Mouse (Mus musculus) kidney, embryonic 14.5 days (tissue): ENCODE data around the gene Arl10. TPM values are rescaled to one million over a fixed set of nuclear protein-coding genes. Genes with fewer than 3 reads are reported as not detected.
A peak's percentile ranks its signal among the peaks of the same experiment; 100 is the strongest.

Experiments
- ATAC-seq: fragments of 200-750 bp; cut with Nextera tagmentation; 2 replicates; pipeline ENCODE4 v1.8.0; 2017; ENCODE audit warnings: moderate number of reproducible peaks, mild to moderate bottlenecking, moderate TSS enrichment, moderate library complexity; ENCODE audit not compliant: low FRiP score, low TSS enrichment
- H3K27ac ChIP-seq: fragments of 300-500 bp; sonication (generic); 2 replicates; pipeline ENCODE4 v1.5.1; 2014; ENCODE audit warnings: low read depth, mild to moderate bottlenecking, low read length, moderate library complexity, mixed read lengths
- H3K27me3 ChIP-seq: fragments of 300-500 bp; sonication (generic); 2 replicates; pipeline ENCODE4 v1.6.1; 2014; ENCODE audit warnings: mild to moderate bottlenecking, low read length; ENCODE audit not compliant: control insufficient read depth, insufficient read depth
- H3K36me3 ChIP-seq: fragments of 300-500 bp; sonication (generic); 2 replicates; pipeline ENCODE4 v1.6.1; 2014; ENCODE audit warnings: low read length, mixed read lengths; ENCODE audit not compliant: control insufficient read depth, insufficient read depth
- H3K4me1 ChIP-seq: fragments of 300-500 bp; sonication (generic); 2 replicates; pipeline ENCODE4 v1.6.1; 2014; ENCODE audit warnings: low read length, mixed read lengths; ENCODE audit not compliant: control insufficient read depth, insufficient read depth
- H3K4me2 ChIP-seq: fragments of 300-500 bp; sonication (generic); replicated peaks from 2 replicates; pipeline ENCODE4 v1.6.1; 2014; ENCODE audit warnings: low read depth, mild to moderate bottlenecking, low read length
- H3K4me3 ChIP-seq: fragments of 300-500 bp; sonication (generic); 2 replicates; pipeline ENCODE4 v1.5.1; 2014; ENCODE audit warnings: mild to moderate bottlenecking, low read length
- H3K9ac ChIP-seq: fragments of 300-500 bp; sonication (generic); 2 replicates; pipeline ENCODE4 v1.6.1; 2014; ENCODE audit warnings: low read depth, mild to moderate bottlenecking, low read length, moderate library complexity
- H3K9me3 ChIP-seq: fragments of 300-500 bp; sonication (generic); 2 replicates; pipeline ENCODE4 v1.6.1; 2016; ENCODE audit warnings: low read length; ENCODE audit not compliant: control insufficient read depth
- WGBS: fragments of 180-500 bp; shearing (Covaris S2); extraction: QIAGEN DNeasy Blood & Tissue Kit; methylation state at CpG from one replicate; pipeline ENCODE4 v1.1.7; 2014; 5-methylcytosine and 5-hydroxymethylcytosine counted together
- polyA plus RNA-seq: library from polyadenylated mRNA; unstranded; fragments of >200 nt; fragmentation: Nextera tagmentation; extraction: Ambion mirVana; gene quantifications from 2 replicates; pipeline ENCODE4 v1.2.1, GENCODE M21; 2014

Arl10 gene
- polyA plus RNA-seq = 29.7 and 33.5 TPM in 2 replicates

DNA sequence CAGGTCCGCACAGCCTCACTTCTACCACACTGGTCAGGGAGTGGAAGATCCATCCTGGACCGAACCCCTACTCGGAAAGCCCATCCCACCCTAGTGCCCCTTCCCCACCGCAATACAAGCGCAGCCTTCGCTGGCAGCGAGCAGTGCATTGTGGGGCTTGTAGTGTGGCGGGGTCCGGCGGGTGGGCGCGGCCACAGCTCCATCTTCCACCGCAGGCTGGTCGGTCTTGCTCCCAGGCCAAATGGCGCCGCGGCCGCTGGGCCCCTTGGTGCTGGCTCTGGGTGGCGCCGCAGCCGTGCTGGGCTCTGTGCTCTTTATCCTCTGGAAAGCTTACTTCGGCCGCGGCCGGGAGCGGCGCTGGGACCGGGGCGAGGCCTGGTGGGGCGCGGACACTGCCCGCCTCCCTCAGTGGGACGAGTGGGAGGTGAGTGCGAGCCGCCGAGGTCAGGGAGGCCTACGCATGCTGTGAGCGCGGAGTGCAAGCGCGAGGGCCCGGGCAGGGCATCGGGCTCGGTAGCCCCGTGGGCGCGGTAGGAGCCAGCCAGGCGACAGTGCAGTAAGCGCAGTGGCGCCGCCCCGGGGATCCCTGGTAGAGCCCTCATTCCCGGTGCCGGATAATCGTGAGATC, at the start of gene Arl10:
Gene Arl10 (plus strand): TSS at position 162 of the 628 bp plus-strand sequence.
- ATAC-seq = peak; percentile 93
- Histone ChIP-seq H3K36me3 (peaks cover 33% of the 10 kb centered on the region), H3K4me3 (peak within 1 kb of the TSS; percentile 95), H3K4me2 (peak within 1 kb of the TSS; percentile 85), H3K9ac (peak within 1 kb of the TSS; percentile 92), H3K9me3 (no peaks in the 10 kb centered on the region), H3K27ac (peak within 1 kb of the TSS; percentile 84), H3K27me3 (no peaks in the 10 kb centered on the region), H3K4me1 (peaks cover 12% of the 10 kb centered on the region; the same call in 1 of the 2 replicates)
- WGBS = under 1% methylated on average over 55 of the region's 55 CpGs

DNA sequence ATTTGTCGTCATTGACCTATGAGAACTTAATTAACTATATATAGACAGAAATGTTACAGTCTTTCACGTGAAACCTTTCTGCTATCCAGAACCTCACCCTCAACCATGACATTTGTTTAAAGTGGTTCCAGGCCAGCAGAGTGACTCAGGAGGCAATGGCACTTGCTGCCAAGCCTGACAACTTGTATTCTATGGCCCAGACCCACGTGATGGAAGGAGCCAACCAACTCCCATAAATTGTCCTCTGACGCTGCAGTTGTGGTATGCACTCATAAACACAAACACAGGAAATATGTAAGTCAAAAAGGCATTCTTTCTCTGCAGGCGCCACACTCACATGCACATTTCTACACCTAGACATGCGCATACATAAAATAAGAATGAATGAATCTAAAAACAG, 47.7 kb upstream of the Arl10 start:
- Histone ChIP-seq H3K9me3 (no peaks in the 10 kb centered on the region), H3K4me3 (no peak overlapping the region), H3K36me3 (peaks cover 56% of the 10 kb centered on the region), H3K27me3 (no peaks in the 10 kb centered on the region), H3K27ac (no peak overlapping the region), H3K9ac (no peak overlapping the region), H3K4me1 (no peaks in the 10 kb centered on the region), H3K4me2 (no peak overlapping the region)
- ATAC-seq = no peak
- WGBS = 91% methylated on average over 6 of the region's 6 CpGs

DNA sequence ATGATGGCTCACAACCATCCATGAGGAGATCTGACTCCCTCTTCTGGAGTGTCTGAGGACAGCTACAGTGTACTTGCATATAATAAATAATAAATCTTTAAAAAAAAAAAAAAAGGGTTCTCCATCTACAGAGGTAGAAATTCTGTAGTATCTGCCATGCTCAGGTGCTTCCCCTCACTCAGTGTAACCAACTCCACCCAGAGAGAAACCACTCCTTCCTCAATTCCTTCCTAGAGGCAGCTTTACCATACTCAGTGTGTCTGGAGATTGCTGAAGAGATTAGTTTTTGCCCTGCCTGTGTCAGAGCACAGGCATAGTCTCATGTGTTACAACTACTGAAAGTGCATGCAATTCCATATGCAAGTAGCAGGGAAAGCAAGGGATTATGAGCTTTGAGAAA, 42.7 kb upstream of the Arl10 start:
- H3K9me3 ChIP-seq = no peaks in the 10 kb centered on the region
- no peak overlapping the region for H3K9ac ChIP-seq
- H3K27ac ChIP-seq = no peak overlapping the region
- no peak overlapping the region for H3K4me2 ChIP-seq
- no peaks in the 10 kb centered on the region for H3K4me1 ChIP-seq
- H3K27me3 ChIP-seq = no peaks in the 10 kb centered on the region
- H3K36me3 ChIP-seq = peaks cover 46% of the 10 kb centered on the region
- no peak overlapping the region for H3K4me3 ChIP-seq
- ATAC-seq = no peak

DNA sequence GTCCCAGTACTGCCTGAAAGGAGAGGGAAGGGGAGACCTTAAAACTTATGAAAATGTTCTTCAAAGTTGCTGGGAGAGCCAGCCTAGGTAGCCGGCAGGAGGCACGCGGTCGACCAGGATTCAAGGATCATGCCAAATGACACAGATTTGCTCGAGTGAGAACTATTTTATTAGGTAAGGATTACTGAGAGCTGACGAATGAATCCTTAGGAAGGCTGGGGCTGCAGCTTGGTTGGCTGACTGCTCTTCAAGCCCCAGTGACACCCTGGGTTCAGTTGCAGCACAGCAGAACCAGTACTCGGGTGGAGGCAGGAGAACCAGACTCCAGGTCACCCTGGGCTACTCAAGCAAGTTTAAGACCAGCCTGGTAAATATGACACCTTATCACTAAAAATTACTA, 26.8 kb upstream of the Arl10 start:
- no peak overlapping the region for H3K4me3 ChIP-seq
- no peak for ATAC-seq
- 84% methylated on average over 7 of the region's 7 CpGs for WGBS
- H3K9me3 ChIP-seq = no peaks in the 10 kb centered on the region
- no peak overlapping the region for H3K9ac ChIP-seq
- H3K36me3 ChIP-seq = peaks cover 55% of the 10 kb centered on the region
- H3K27ac ChIP-seq = no peak overlapping the region
- H3K4me1 ChIP-seq = no peaks in the 10 kb centered on the region
- no peak overlapping the region for H3K4me2 ChIP-seq
- H3K27me3 ChIP-seq = no peaks in the 10 kb centered on the region

DNA sequence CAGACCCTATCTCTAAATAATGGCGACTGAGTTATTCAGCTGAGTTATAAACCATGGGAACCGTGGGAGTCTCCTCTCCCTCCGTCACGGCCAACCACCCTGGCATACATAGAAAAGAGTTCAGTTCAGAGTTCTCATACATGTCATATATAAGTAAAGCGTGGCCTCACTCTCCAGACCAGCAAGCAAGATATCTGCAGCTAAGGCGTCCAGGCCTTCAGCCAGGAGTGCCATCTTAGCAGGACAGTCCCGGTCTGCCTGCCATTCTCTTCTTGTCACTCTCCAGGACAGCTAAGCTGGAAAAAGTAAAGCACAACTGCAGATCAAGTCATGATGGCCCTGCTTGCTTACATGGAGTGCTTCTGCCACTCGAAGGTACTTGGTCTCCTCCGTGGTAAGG, 18.6 kb upstream of the Arl10 start:
- Histone ChIP-seq H3K9ac (no peak overlapping the region), H3K4me3 (no peak overlapping the region), H3K27me3 (no peaks in the 10 kb centered on the region), H3K27ac (no peak overlapping the region), H3K4me2 (no peak overlapping the region), H3K9me3 (no peaks in the 10 kb centered on the region), H3K4me1 (no peaks in the 10 kb centered on the region), H3K36me3 (peaks cover 90% of the 10 kb centered on the region)
- ATAC-seq = no peak
- 92% methylated on average over 9 of the region's 9 CpGs for WGBS

DNA sequence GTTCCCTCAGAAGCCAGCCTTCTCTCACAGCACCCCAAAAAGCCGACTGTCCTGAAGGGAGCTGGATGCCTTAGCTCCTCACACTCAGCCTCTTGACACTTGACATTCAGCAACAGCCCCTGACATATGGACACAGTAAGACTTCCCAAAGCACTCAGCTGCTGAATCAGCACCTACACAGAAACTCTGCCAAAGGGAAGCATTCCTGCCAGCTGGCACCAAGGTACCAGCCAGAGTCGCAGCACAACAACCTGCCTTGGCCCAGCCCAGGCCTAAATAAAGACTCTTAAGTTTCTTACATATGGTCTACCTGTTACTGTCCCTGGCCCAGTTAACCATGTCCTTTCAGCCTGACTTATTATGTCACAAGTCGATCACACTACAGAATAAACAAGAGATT, 18.0 kb upstream of the Arl10 start:
- Histone ChIP-seq H3K4me2 (no peak overlapping the region), H3K9ac (no peak overlapping the region), H3K4me1 (no peaks in the 10 kb centered on the region), H3K36me3 (peaks cover 91% of the 10 kb centered on the region), H3K4me3 (no peak overlapping the region), H3K27me3 (no peaks in the 10 kb centered on the region), H3K9me3 (no peaks in the 10 kb centered on the region), H3K27ac (no peak overlapping the region)
- ATAC-seq = no peak
- 96% methylated on average over 3 of the region's 3 CpGs for WGBS

DNA sequence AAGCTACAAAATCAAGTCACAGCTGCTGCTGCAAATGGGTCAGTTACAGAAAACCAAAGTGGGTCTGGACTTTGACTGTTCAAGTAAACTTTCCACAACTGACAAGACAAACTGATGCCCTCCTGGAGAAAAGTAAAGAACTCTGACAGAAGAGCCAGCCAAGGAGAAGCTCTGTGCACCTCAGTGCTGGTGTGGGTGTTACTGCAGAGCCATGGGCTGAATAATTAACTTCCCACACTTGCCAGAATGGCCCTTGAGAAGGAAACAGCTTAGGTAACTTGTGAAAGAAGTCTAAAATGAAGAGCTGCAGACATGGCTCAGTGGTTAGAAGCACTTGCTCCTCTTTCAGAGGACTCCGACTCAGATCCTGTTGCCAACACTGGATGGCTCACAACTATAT, 17.2 kb upstream of the Arl10 start:
- Histone ChIP-seq H3K9ac (no peak overlapping the region), H3K4me2 (no peak overlapping the region), H3K4me1 (no peaks in the 10 kb centered on the region), H3K9me3 (no peaks in the 10 kb centered on the region), H3K27ac (no peak overlapping the region), H3K27me3 (no peaks in the 10 kb centered on the region), H3K36me3 (peaks cover 89% of the 10 kb centered on the region), H3K4me3 (no peak overlapping the region)
- no peak for ATAC-seq
- 90% methylated on average over 1 of the region's 1 CpGs for WGBS

DNA sequence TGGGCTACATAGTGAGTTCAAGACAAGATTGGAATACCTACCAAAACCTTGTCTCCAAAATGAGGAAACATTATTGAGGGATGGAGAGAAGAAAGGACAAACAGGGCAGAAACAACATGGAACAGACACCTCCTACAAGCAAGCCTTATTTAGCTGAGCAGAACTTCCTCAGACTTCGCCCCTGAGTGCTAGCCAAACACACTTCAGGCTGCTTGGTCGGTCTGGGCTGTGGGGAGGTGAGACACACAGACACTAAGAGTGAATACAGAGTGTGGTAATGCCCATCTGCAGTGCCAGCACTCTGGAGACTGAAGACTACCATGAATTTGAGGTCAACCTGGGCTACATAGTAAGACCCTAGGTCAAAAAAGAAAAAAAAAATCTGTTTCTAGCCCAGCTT, 15.2 kb upstream of the Arl10 start:
- Histone ChIP-seq H3K9ac (no peak overlapping the region), H3K36me3 (peaks cover 78% of the 10 kb centered on the region), H3K27me3 (no peaks in the 10 kb centered on the region), H3K4me1 (peaks cover 4% of the 10 kb centered on the region), H3K9me3 (no peaks in the 10 kb centered on the region), H3K27ac (no peak overlapping the region), H3K4me3 (no peak overlapping the region), H3K4me2 (no peak overlapping the region)
- no peak for ATAC-seq
- WGBS = 86% methylated on average over 2 of the region's 2 CpGs

DNA sequence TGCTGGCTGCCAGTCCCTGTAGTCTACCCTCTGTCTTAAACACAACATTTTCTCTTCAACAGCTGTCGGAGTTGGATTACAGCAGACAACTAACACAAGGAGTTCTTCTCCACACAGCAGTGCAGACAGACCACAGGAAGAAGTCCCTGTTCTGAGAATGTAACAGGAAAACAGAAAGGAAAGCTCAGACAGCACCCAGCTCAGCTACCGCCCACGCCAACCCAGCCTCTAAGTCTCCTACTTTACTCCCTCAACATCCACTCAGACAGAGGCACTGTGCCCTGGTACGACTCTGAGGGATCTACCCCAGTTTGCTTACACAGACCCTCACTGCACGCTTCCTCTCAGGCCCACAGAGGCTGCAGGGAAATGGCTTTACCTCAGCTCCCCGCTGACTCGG, 14.2 kb upstream of the Arl10 start:
- no peak overlapping the region for H3K4me3 ChIP-seq
- no peak overlapping the region for H3K9ac ChIP-seq
- H3K27me3 ChIP-seq = no peaks in the 10 kb centered on the region
- no peak for ATAC-seq
- H3K4me1 ChIP-seq = peaks cover 7% of the 10 kb centered on the region
- no peaks in the 10 kb centered on the region for H3K9me3 ChIP-seq
- peaks cover 72% of the 10 kb centered on the region for H3K36me3 ChIP-seq
- H3K4me2 ChIP-seq = no peak overlapping the region
- 89% methylated on average over 7 of the region's 7 CpGs for WGBS
- no peak overlapping the region for H3K27ac ChIP-seq
